Mouse (Mus musculus) left cerebral cortex, adult 2 months (tissue): Measurements from ENCODE around the gene Mob4. TPM values are rescaled to one million over a fixed set of nuclear protein-coding genes. Genes with fewer than 3 reads are reported as not detected.
A peak's percentile ranks its signal among the peaks of the same experiment; 100 is the strongest.
"Not testable (repeated sequence)": the region's sequence is repeated elsewhere in the genome, so short reads cannot be mapped to it uniquely, and the experiment has no call there.

Experiments used
- DNase-seq, 2 experiments: peaks; one replicate each; pipeline ENCODE4 v3.0.0; 2021 to 2022; ENCODE audit warnings: low spot score in 2 of 2, mixed read lengths in 1 of 2; ENCODE audit errors: extremely low spot score in 1 of 2
- H3K27ac ChIP-seq: fragments of 200-600 bp; 2 replicates; pipeline ENCODE4 v1.8.1; 2022
- H3K4me3 ChIP-seq: fragments of 200-600 bp; 2 replicates; pipeline ENCODE4 v1.8.1; 2022
- CTCF ChIP-seq: fragments of 200-600 bp; IDR thresholded peaks from 2 replicates; pipeline ENCODE4 v1.8.1; 2022; ENCODE audit warnings: antibody characterized with exemption, mild to moderate bottlenecking, moderate library complexity
- intact Hi-C: fragments of 180-260 bp; cut with DNase I; formaldehyde crosslinking; loops from one replicate; pipeline ENCODE4 v1.15.1; 2025
- total RNA-seq, 2 experiments: library from RNA; stranded (reverse); gene quantifications; 2 replicates each; pipeline ENCODE4 v1.2.3; 2021

The Mob4 gene
- total RNA-seq, 2 experiments from 2014 or later, result 50.2 to 50.3 TPM

GRCm38 (mm10) chr1:55106919-55107585, 24.0 kb upstream of the Mob4 start:
- no peak for TF ChIP-seq CTCF
- no peak for DNase-seq
- no peak overlapping the region for H3K4me3 ChIP-seq

GRCm38 (mm10) chr1:55107644-55108043, 23.4 kb upstream of the Mob4 start:
- no peak for TF ChIP-seq CTCF
- no peak for DNase-seq
- H3K27ac ChIP-seq, result no peak overlapping the region
- H3K4me3 ChIP-seq, result no peak overlapping the region
- intact Hi-C loops, result no loop called here

More at GRCm38 (mm10) chr1:55106919-55107585, 24.0 kb upstream of the Mob4 start:
- no peak overlapping the region for H3K27ac ChIP-seq
- intact Hi-C loops, result no loop called here

- no peak for TF ChIP-seq CTCF
These were observed 22.6 kb upstream of the Mob4 start for GRCm38 (mm10) chr1:55108473-55108872.

GRCm38 (mm10) chr1:55109066-55109766, 21.8 kb upstream of the Mob4 start:
- intact Hi-C loops, result no loop called here
- no peak for DNase-seq
- TF ChIP-seq CTCF, result no peak
- Histone ChIP-seq H3K27ac (no peak overlapping the region), H3K4me3 (no peak overlapping the region)

More at GRCm38 (mm10) chr1:55108473-55108872, 22.6 kb upstream of the Mob4 start:
- intact Hi-C loops, result no loop called here
- no peak overlapping the region for H3K4me3 ChIP-seq
- DNase-seq, result no peak
- H3K27ac ChIP-seq, result no peak overlapping the region

GRCm38 (mm10) chr1:55123046-55123445, 8.0 kb upstream of the Mob4 start:
- no peak overlapping the region for H3K4me3 ChIP-seq
- intact Hi-C loops, result no loop called here
- no peak for TF ChIP-seq CTCF
- DNase-seq, result no peak
- no peak overlapping the region for H3K27ac ChIP-seq

- no peak for TF ChIP-seq CTCF
- DNase-seq, result no peak
- Histone ChIP-seq H3K27ac (no peak overlapping the region), H3K4me3 (no peak overlapping the region)
- intact Hi-C loops, result no loop called here
These were observed 7.5 kb upstream of the Mob4 start for GRCm38 (mm10) chr1:55123561-55123960.

- intact Hi-C loops, DNase-seq, H3K4me3 ChIP-seq, H3K27ac ChIP-seq: not testable (repeated sequence)
These were observed 6.9 kb upstream of the Mob4 start for GRCm38 (mm10) chr1:55124136-55124535.

GRCm38 (mm10) chr1:55129716-55130115, 1.3 kb upstream of the Mob4 start:
- intact Hi-C loops, result loop anchor here (2.0 kb wide), 2 partner anchors 29 to 103 kb away; partner anchors contain the start of gene Sf3b1
- TF ChIP-seq CTCF, result no peak
- H3K27ac ChIP-seq, result no peak overlapping the region
- DNase-seq, result no peak
- no peak overlapping the region for H3K4me3 ChIP-seq

GRCm38 (mm10) chr1:55130190-55130916, 678 bp upstream of the Mob4 start:
- TF ChIP-seq CTCF, result no peak
- intact Hi-C loops, result loop anchor here (2.0 kb wide), 2 partner anchors 28 to 104 kb away; partner anchors contain the start of gene Sf3b1

GRCm38 (mm10) chr1:55131424-55132014, 488 bp downstream of the Mob4 start:
- Histone ChIP-seq H3K27ac (peak overlapping the region; percentile 98), H3K4me3 (peak overlapping the region; percentile 78)
- TF ChIP-seq CTCF, result no peak
- intact Hi-C loops, result loop anchor here (1.0 to 2.0 kb wide), 5 partner anchors 27 to 106 kb away; partner anchors contain the start of genes Coq10b, Hspd1, Hspe1 and Mars2
- no peak for DNase-seq

More at GRCm38 (mm10) chr1:55130190-55130916, 678 bp upstream of the Mob4 start:
- H3K4me3 ChIP-seq, result peak overlapping the region; percentile 78
- DNase-seq, result no peak
- H3K27ac ChIP-seq, result peak overlapping the region; percentile 97

GRCm38 (mm10) chr1:55132308-55132707, 1.3 kb downstream of the Mob4 start:
- no peak for DNase-seq

GRCm38 (mm10) chr1:55133173-55133572, 2.1 kb downstream of the Mob4 start:
- Histone ChIP-seq H3K4me3 (no peak overlapping the region), H3K27ac (no peak overlapping the region)
- no peak for DNase-seq
- intact Hi-C loops, result no loop called here
- no peak for TF ChIP-seq CTCF

More at GRCm38 (mm10) chr1:55132308-55132707, 1.3 kb downstream of the Mob4 start:
- Histone ChIP-seq H3K27ac (no peak overlapping the region), H3K4me3 (peak overlapping the region; percentile 78)
- no peak for TF ChIP-seq CTCF
- intact Hi-C loops, result no loop called here
